Mouse (Mus musculus) liver, embryonic 12.5 days (tissue): ENCODE results near the gene Smco2. TPM values are rescaled to one million over a fixed set of nuclear protein-coding genes. Genes with fewer than 3 reads are reported as not detected.
"Not testable (repeated sequence)": the region's sequence is repeated elsewhere in the genome, so short reads cannot be mapped to it uniquely, and the experiment has no call there.

ENCODE experiments used
- ATAC-seq: fragments of 200-750 bp; cut with Nextera tagmentation; 2 replicates; pipeline ENCODE4 v1.8.0; 2017; ENCODE audit warnings: moderate number of reproducible peaks, mild to moderate bottlenecking, moderate library complexity
- H3K27ac ChIP-seq: fragments of 300-500 bp; sonication (generic); 2 replicates; pipeline ENCODE4 v1.5.1; 2016; ENCODE audit warnings: mild to moderate bottlenecking
- H3K27me3 ChIP-seq: fragments of 300-500 bp; sonication (generic); replicated peaks from 2 replicates; pipeline ENCODE4 v1.6.1; 2016; ENCODE audit warnings: mild to moderate bottlenecking, moderate library complexity
- H3K36me3 ChIP-seq: fragments of 300-500 bp; sonication (generic); 2 replicates; pipeline ENCODE4 v1.6.1; 2016; ENCODE audit warnings: mild to moderate bottlenecking, moderate library complexity
- H3K4me1 ChIP-seq: fragments of 300-500 bp; sonication (generic); 2 replicates; pipeline ENCODE4 v1.6.1; 2016
- H3K4me2 ChIP-seq: fragments of 300-500 bp; sonication (generic); 2 replicates; pipeline ENCODE4 v1.6.1; 2016; ENCODE audit warnings: mild to moderate bottlenecking, moderate library complexity
- H3K4me3 ChIP-seq: fragments of 300-500 bp; sonication (generic); 2 replicates; pipeline ENCODE4 v1.5.1; 2016; ENCODE audit warnings: mild to moderate bottlenecking, moderate library complexity
- H3K9ac ChIP-seq: fragments of 300-500 bp; sonication (generic); 2 replicates; pipeline ENCODE4 v1.6.1; 2016; ENCODE audit warnings: mild to moderate bottlenecking, moderate library complexity
- H3K9me3 ChIP-seq: fragments of 300-500 bp; sonication (generic); replicated peaks from 2 replicates; pipeline ENCODE4 v1.6.1; 2016; ENCODE audit warnings: mild to moderate bottlenecking, moderate library complexity
- WGBS: fragments of 180-500 bp; shearing (Covaris S2); methylation state at CpG from one replicate; pipeline ENCODE4 v1.1.7; 2016; ENCODE audit not compliant: insufficient replicate concordance; 5-methylcytosine and 5-hydroxymethylcytosine counted together
- polyA plus RNA-seq: library from polyadenylated mRNA; unstranded; fragments of >200 nt; fragmentation: Nextera tagmentation; extraction: Ambion mirVana; gene quantifications from 2 replicates; pipeline ENCODE4 v1.2.1, GENCODE M21; 2016

The Smco2 gene
- polyA plus RNA-seq, 1 experiment from 2014 or later: not detected

GRCm38 (mm10) chr6:146838366-146838765 lies 11.5 kb upstream of the Smco2 start:
- no peak overlapping the region for H3K4me2 ChIP-seq
- H3K4me1 ChIP-seq: no peaks in the 10 kb centered on the region; the same call in 1 of the 2 replicates
- no peaks in the 10 kb centered on the region for H3K9me3 ChIP-seq
- no peaks in the 10 kb centered on the region for H3K36me3 ChIP-seq
- H3K9ac ChIP-seq: no peak overlapping the region
- H3K4me3 ChIP-seq: no peak overlapping the region
- WGBS: 71% methylated on average over 5 of the region's 5 CpGs
- H3K27me3 ChIP-seq: no peaks in the 10 kb centered on the region
- ATAC-seq: no peak
- H3K27ac ChIP-seq: no peak overlapping the region

- Histone ChIP-seq H3K27ac (no peak overlapping the region), H3K9ac (no peak overlapping the region), H3K4me3 (no peak overlapping the region), H3K4me1 (no peaks in the 10 kb centered on the region; the same call in 1 of the 2 replicates), H3K9me3 (no peaks in the 10 kb centered on the region), H3K4me2 (no peak overlapping the region), H3K27me3 (no peaks in the 10 kb centered on the region), H3K36me3 (no peaks in the 10 kb centered on the region)
- WGBS: 72% methylated on average over 4 of the region's 4 CpGs
- no peak for ATAC-seq
These were observed 11.0 kb upstream of the Smco2 start for GRCm38 (mm10) chr6:146838863-146839262.

- no peaks in the 10 kb centered on the region for H3K36me3 ChIP-seq
- H3K9me3 ChIP-seq: no peaks in the 10 kb centered on the region
- H3K4me1 ChIP-seq: peaks cover 23% of the 10 kb centered on the region
- no peak overlapping the region for H3K9ac ChIP-seq
- WGBS: 56% methylated on average over 6 of the region's 6 CpGs
- H3K4me2 ChIP-seq: no peak overlapping the region
- no peaks in the 10 kb centered on the region for H3K27me3 ChIP-seq
- ATAC-seq: no peak
- H3K4me3 ChIP-seq: no peak overlapping the region
- H3K27ac ChIP-seq: no peak overlapping the region
These were observed 5.0 kb upstream of the Smco2 start for GRCm38 (mm10) chr6:146844867-146845266.

GRCm38 (mm10) chr6:146845347-146845746 lies 4.6 kb upstream of the Smco2 start:
- Histone ChIP-seq H3K27me3 (no peaks in the 10 kb centered on the region), H3K4me3 (no peak overlapping the region), H3K4me2 (no peak overlapping the region), H3K4me1 (peaks cover 28% of the 10 kb centered on the region), H3K36me3 (no peaks in the 10 kb centered on the region), H3K9me3 (no peaks in the 10 kb centered on the region), H3K9ac (no peak overlapping the region), H3K27ac (no peak overlapping the region)
- ATAC-seq: no peak
- WGBS: 61% methylated on average over 5 of the region's 5 CpGs

GRCm38 (mm10) chr6:146845961-146846750 lies 3.7 kb upstream of the Smco2 start:
- WGBS: 54% methylated on average over 15 of the region's 15 CpGs
- no peak overlapping the region for H3K27ac ChIP-seq
- H3K9me3 ChIP-seq: no peaks in the 10 kb centered on the region
- no peak overlapping the region for H3K9ac ChIP-seq
- H3K4me2 ChIP-seq: no peak overlapping the region
- H3K4me1 ChIP-seq: peaks cover 35% of the 10 kb centered on the region
- no peaks in the 10 kb centered on the region for H3K27me3 ChIP-seq
- no peak overlapping the region for H3K4me3 ChIP-seq
- no peaks in the 10 kb centered on the region for H3K36me3 ChIP-seq
- peak; percentile 34; the same call in 1 of the 2 replicates for ATAC-seq

- H3K27me3 ChIP-seq: no peaks in the 10 kb centered on the region
- ATAC-seq: no peak
- WGBS: 69% methylated on average over 3 of the region's 3 CpGs
- no peak overlapping the region for H3K4me3 ChIP-seq
- peaks cover 36% of the 10 kb centered on the region for H3K4me1 ChIP-seq
- no peaks in the 10 kb centered on the region for H3K36me3 ChIP-seq
- H3K9ac ChIP-seq: no peak overlapping the region
- H3K4me2 ChIP-seq: no peak overlapping the region
- no peak overlapping the region for H3K27ac ChIP-seq
- no peaks in the 10 kb centered on the region for H3K9me3 ChIP-seq
These were observed 2.5 kb upstream of the Smco2 start for GRCm38 (mm10) chr6:146847402-146847801.

GRCm38 (mm10) chr6:146848281-146848680 lies 1.6 kb upstream of the Smco2 start:
- Histone ChIP-seq H3K9ac (no peak overlapping the region), H3K36me3 (no peaks in the 10 kb centered on the region), H3K9me3 (no peaks in the 10 kb centered on the region), H3K4me1 (peaks cover 45% of the 10 kb centered on the region), H3K27me3 (no peaks in the 10 kb centered on the region), H3K4me3 (no peak overlapping the region), H3K4me2 (no peak overlapping the region), H3K27ac (no peak overlapping the region)
- WGBS: 71% methylated on average over 3 of the region's 3 CpGs
- no peak for ATAC-seq

GRCm38 (mm10) chr6:146851916-146852315 lies 2.0 kb downstream of the Smco2 start:
- Histone ChIP-seq H3K27ac (no peak overlapping the region), H3K4me3 (no peak overlapping the region), H3K27me3 (no peaks in the 10 kb centered on the region), H3K4me1 (peaks cover 35% of the 10 kb centered on the region), H3K36me3 (no peaks in the 10 kb centered on the region), H3K9me3 (no peaks in the 10 kb centered on the region), H3K4me2 (no peak overlapping the region), H3K9ac (no peak overlapping the region)
- ATAC-seq: no peak
- WGBS: 72% methylated on average over 3 of the region's 3 CpGs

- H3K36me3 ChIP-seq: no peaks in the 10 kb centered on the region
- H3K9ac ChIP-seq: no peak overlapping the region
- no peaks in the 10 kb centered on the region for H3K9me3 ChIP-seq
- H3K27ac ChIP-seq: no peak overlapping the region
- peaks cover 35% of the 10 kb centered on the region for H3K4me1 ChIP-seq
- no peak overlapping the region for H3K4me2 ChIP-seq
- WGBS: 62% methylated on average over 4 of the region's 4 CpGs
- no peak for ATAC-seq
- H3K4me3 ChIP-seq: no peak overlapping the region
- H3K27me3 ChIP-seq: no peaks in the 10 kb centered on the region
These were observed 2.8 kb downstream of the Smco2 start for GRCm38 (mm10) chr6:146852739-146853138.

GRCm38 (mm10) chr6:146855185-146855584 lies 5.3 kb downstream of the Smco2 start:
- Histone ChIP-seq H3K9me3 (no peaks in the 10 kb centered on the region), H3K4me2 (no peak overlapping the region), H3K4me3 (no peak overlapping the region), H3K27me3 (no peaks in the 10 kb centered on the region), H3K9ac (no peak overlapping the region), H3K27ac (no peak overlapping the region), H3K36me3 (no peaks in the 10 kb centered on the region), H3K4me1 (peaks cover 25% of the 10 kb centered on the region)
- 70% methylated on average over 9 of the region's 9 CpGs for WGBS
- ATAC-seq: peak; percentile 94

- Histone ChIP-seq H3K27ac (no peak overlapping the region), H3K27me3 (no peaks in the 10 kb centered on the region), H3K4me3 (no peak overlapping the region), H3K4me2 (no peak overlapping the region), H3K4me1 (peaks cover 15% of the 10 kb centered on the region), H3K36me3 (no peaks in the 10 kb centered on the region), H3K9me3 (no peaks in the 10 kb centered on the region), H3K9ac (no peak overlapping the region)
- 84% methylated on average over 2 of the region's 2 CpGs for WGBS
- no peak for ATAC-seq
These were observed 7.5 kb downstream of the Smco2 start for GRCm38 (mm10) chr6:146857386-146857785.

- H3K4me2 ChIP-seq: no peak overlapping the region
- no peaks in the 10 kb centered on the region for H3K36me3 ChIP-seq
- no peak overlapping the region for H3K9ac ChIP-seq
- no peaks in the 10 kb centered on the region for H3K9me3 ChIP-seq
- H3K4me1 ChIP-seq: no peaks in the 10 kb centered on the region
- H3K4me3 ChIP-seq: no peak overlapping the region
- WGBS: 74% methylated on average over 2 of the region's 2 CpGs
- no peak overlapping the region for H3K27ac ChIP-seq
- no peaks in the 10 kb centered on the region for H3K27me3 ChIP-seq
- no peak for ATAC-seq
These were observed 13.2 kb downstream of the Smco2 start for GRCm38 (mm10) chr6:146863154-146863553.

GRCm38 (mm10) chr6:146864370-146864769 lies 14.5 kb downstream of the Smco2 start:
- H3K4me3 ChIP-seq: not testable (repeated sequence)

More at GRCm38 (mm10) chr6:146864370-146864769, 14.5 kb downstream of the Smco2 start:
- not testable (repeated sequence) for H3K4me1 ChIP-seq, H3K36me3 ChIP-seq, H3K4me2 ChIP-seq, H3K9me3 ChIP-seq, H3K27me3 ChIP-seq, H3K9ac ChIP-seq, H3K27ac ChIP-seq, ATAC-seq
- 52% methylated on average over 3 of the region's 5 CpGs for WGBS
